Mouse (Mus musculus) hindbrain, embryonic 16.5 days (tissue): Measurements from ENCODE around the gene Gpr152. TPM values are rescaled to one million over a fixed set of nuclear protein-coding genes. Genes with fewer than 3 reads are reported as not detected.

Experiments used
- ATAC-seq: fragments of 200-750 bp; cut with Nextera tagmentation; 2 replicates; pipeline ENCODE4 v1.8.0; 2017; ENCODE audit warnings: moderate TSS enrichment, moderate library complexity
- H3K27ac ChIP-seq: fragments of 300-500 bp; sonication (generic); 2 replicates; pipeline ENCODE4 v1.5.1; 2014; ENCODE audit warnings: low read depth, mild to moderate bottlenecking, control low read depth, low read length, moderate library complexity
- H3K27me3 ChIP-seq: fragments of 300-500 bp; sonication (generic); replicated peaks from 2 replicates; pipeline ENCODE4 v1.6.1; 2014; ENCODE audit warnings: low read length; ENCODE audit not compliant: control insufficient read depth, insufficient read depth
- H3K36me3 ChIP-seq: fragments of 300-500 bp; sonication (generic); 2 replicates; pipeline ENCODE4 v1.6.1; 2014; ENCODE audit warnings: mild to moderate bottlenecking, low read length, moderate library complexity, mixed read lengths; ENCODE audit not compliant: control insufficient read depth, insufficient read depth
- H3K4me1 ChIP-seq: fragments of 300-500 bp; sonication (generic); 2 replicates; pipeline ENCODE4 v1.6.1; 2014; ENCODE audit warnings: low read depth, low read length; ENCODE audit not compliant: control insufficient read depth, insufficient read depth
- H3K4me2 ChIP-seq: fragments of 300-500 bp; sonication (generic); 2 replicates; pipeline ENCODE4 v1.6.1; 2014; ENCODE audit warnings: mild to moderate bottlenecking, low read length, control low read depth, moderate library complexity
- H3K4me3 ChIP-seq: fragments of 300-500 bp; sonication (generic); 2 replicates; pipeline ENCODE4 v1.5.1; 2014; ENCODE audit warnings: mild to moderate bottlenecking, low read length, control low read depth, moderate library complexity
- H3K9ac ChIP-seq: fragments of 300-500 bp; sonication (generic); 2 replicates; pipeline ENCODE4 v1.6.1; 2014; ENCODE audit warnings: low read depth, mild to moderate bottlenecking, control low read depth, low read length, moderate library complexity
- H3K9me3 ChIP-seq: fragments of 300-500 bp; sonication (generic); 2 replicates; pipeline ENCODE4 v1.6.1; 2014; ENCODE audit warnings: mild to moderate bottlenecking, low read length, moderate library complexity; ENCODE audit not compliant: control insufficient read depth
- WGBS: fragments of 180-500 bp; shearing (Covaris S2); extraction: QIAGEN DNeasy Blood & Tissue Kit; methylation state at CpG from one replicate; pipeline ENCODE4 v1.1.7; 2014; 5-methylcytosine and 5-hydroxymethylcytosine counted together
- polyA plus RNA-seq: library from polyadenylated mRNA; unstranded; fragments of >200 nt; fragmentation: Nextera tagmentation; extraction: Ambion mirVana; gene quantifications from 2 replicates; pipeline ENCODE4 v1.2.1, GENCODE M21; 2015

Gene Gpr152
- polyA plus RNA-seq, 1 experiment from 2014 or later: not detected

GRCm38 (mm10) chr19:4103792-4104191 is 35.8 kb upstream of the Gpr152 start:
- no peak overlapping the region for H3K9ac ChIP-seq
- H3K36me3 ChIP-seq: peaks cover 11% of the 10 kb centered on the region; the same call in 1 of the 2 replicates
- 72% methylated on average over 3 of the region's 3 CpGs for WGBS

GRCm38 (mm10) chr19:4104675-4105194 is 34.9 kb upstream of the Gpr152 start:
- WGBS: 90% methylated on average over 16 of the region's 16 CpGs
- no peak for ATAC-seq
- H3K27ac ChIP-seq: no peak overlapping the region

More at GRCm38 (mm10) chr19:4103792-4104191, 35.8 kb upstream of the Gpr152 start:
- H3K27me3 ChIP-seq: no peaks in the 10 kb centered on the region
- no peak overlapping the region for H3K4me2 ChIP-seq
- no peaks in the 10 kb centered on the region for H3K9me3 ChIP-seq
- ATAC-seq: no peak
- no peak overlapping the region for H3K4me3 ChIP-seq
- no peak overlapping the region for H3K27ac ChIP-seq
- peaks cover 31% of the 10 kb centered on the region for H3K4me1 ChIP-seq

GRCm38 (mm10) chr19:4106654-4107053 is 32.9 kb upstream of the Gpr152 start:
- H3K4me2 ChIP-seq: no peak overlapping the region
- H3K27me3 ChIP-seq: no peaks in the 10 kb centered on the region
- no peak for ATAC-seq
- peaks cover 6% of the 10 kb centered on the region for H3K4me1 ChIP-seq
- H3K9ac ChIP-seq: no peak overlapping the region
- no peaks in the 10 kb centered on the region for H3K9me3 ChIP-seq
- H3K4me3 ChIP-seq: no peak overlapping the region
- H3K27ac ChIP-seq: no peak overlapping the region
- 91% methylated on average over 14 of the region's 14 CpGs for WGBS
- H3K36me3 ChIP-seq: peaks cover 11% of the 10 kb centered on the region; the same call in 1 of the 2 replicates

More at GRCm38 (mm10) chr19:4104675-4105194, 34.9 kb upstream of the Gpr152 start:
- H3K27me3 ChIP-seq: no peaks in the 10 kb centered on the region
- H3K4me1 ChIP-seq: peaks cover 23% of the 10 kb centered on the region
- peaks cover 11% of the 10 kb centered on the region; the same call in 1 of the 2 replicates for H3K36me3 ChIP-seq
- no peak overlapping the region for H3K4me3 ChIP-seq
- H3K4me2 ChIP-seq: no peak overlapping the region
- H3K9ac ChIP-seq: no peak overlapping the region
- no peaks in the 10 kb centered on the region for H3K9me3 ChIP-seq

- Histone ChIP-seq H3K9ac (no peak overlapping the region), H3K4me3 (no peak overlapping the region), H3K27me3 (no peaks in the 10 kb centered on the region), H3K9me3 (no peaks in the 10 kb centered on the region), H3K36me3 (peaks cover 22% of the 10 kb centered on the region; the same call in 1 of the 2 replicates), H3K4me1 (no peaks in the 10 kb centered on the region), H3K4me2 (no peak overlapping the region), H3K27ac (no peak overlapping the region)
- WGBS: 90% methylated on average over 9 of the region's 9 CpGs
- ATAC-seq: no peak
Measured at GRCm38 (mm10) chr19:4108535-4108934, 31.1 kb upstream of the Gpr152 start.

- Histone ChIP-seq H3K4me3 (no peak overlapping the region), H3K27me3 (no peaks in the 10 kb centered on the region), H3K4me2 (no peak overlapping the region), H3K9me3 (no peaks in the 10 kb centered on the region), H3K27ac (no peak overlapping the region), H3K9ac (no peak overlapping the region), H3K36me3 (peaks cover 36% of the 10 kb centered on the region), H3K4me1 (no peaks in the 10 kb centered on the region)
- no peak for ATAC-seq
- 96% methylated on average over 26 of the region's 26 CpGs for WGBS
Measured at GRCm38 (mm10) chr19:4112063-4112960, 27.3 kb upstream of the Gpr152 start.

GRCm38 (mm10) chr19:4113186-4113805 is 26.3 kb upstream of the Gpr152 start:
- H3K27me3 ChIP-seq: no peaks in the 10 kb centered on the region
- no peak overlapping the region for H3K27ac ChIP-seq
- ATAC-seq: no peak
- H3K9ac ChIP-seq: no peak overlapping the region
- WGBS: 71% methylated on average over 13 of the region's 13 CpGs
- no peak overlapping the region for H3K4me3 ChIP-seq
- no peak overlapping the region for H3K4me2 ChIP-seq
- peaks cover 39% of the 10 kb centered on the region for H3K36me3 ChIP-seq
- H3K4me1 ChIP-seq: no peaks in the 10 kb centered on the region
- no peaks in the 10 kb centered on the region for H3K9me3 ChIP-seq

- no peak for ATAC-seq
- Histone ChIP-seq H3K27ac (no peak overlapping the region), H3K36me3 (peaks cover 35% of the 10 kb centered on the region)
Measured at GRCm38 (mm10) chr19:4113806-4114230, 25.8 kb upstream of the Gpr152 start.

GRCm38 (mm10) chr19:4114551-4114950 is 25.0 kb upstream of the Gpr152 start:
- Histone ChIP-seq H3K4me2 (no peak overlapping the region), H3K4me3 (no peak overlapping the region), H3K27ac (no peak overlapping the region), H3K9me3 (no peaks in the 10 kb centered on the region), H3K9ac (no peak overlapping the region; the same call in 1 of the 2 replicates), H3K27me3 (no peaks in the 10 kb centered on the region), H3K36me3 (peaks cover 35% of the 10 kb centered on the region), H3K4me1 (no peaks in the 10 kb centered on the region)
- ATAC-seq: no peak
- WGBS: 94% methylated on average over 10 of the region's 10 CpGs

More at GRCm38 (mm10) chr19:4113806-4114230, 25.8 kb upstream of the Gpr152 start:
- Histone ChIP-seq H3K9me3 (no peaks in the 10 kb centered on the region), H3K4me2 (no peak overlapping the region), H3K9ac (no peak overlapping the region), H3K4me3 (no peak overlapping the region), H3K27me3 (no peaks in the 10 kb centered on the region), H3K4me1 (no peaks in the 10 kb centered on the region)
- WGBS: 77% methylated on average over 5 of the region's 5 CpGs

GRCm38 (mm10) chr19:4115144-4115543 is 24.4 kb upstream of the Gpr152 start:
- no peak overlapping the region for H3K4me2 ChIP-seq
- no peak overlapping the region for H3K4me3 ChIP-seq
- H3K27me3 ChIP-seq: no peaks in the 10 kb centered on the region
- H3K9ac ChIP-seq: no peak overlapping the region
- no peaks in the 10 kb centered on the region for H3K9me3 ChIP-seq
- H3K36me3 ChIP-seq: peaks cover 35% of the 10 kb centered on the region
- peaks cover 1% of the 10 kb centered on the region for H3K4me1 ChIP-seq
- 95% methylated on average over 10 of the region's 10 CpGs for WGBS
- ATAC-seq: no peak
- no peak overlapping the region for H3K27ac ChIP-seq
